Mouse (Mus musculus) E14TG2a.4 (cell line): ENCODE measurements around the gene Osm.

Experiments
- CTCF ChIP-seq: conservative IDR thresholded peaks from 2 replicates; pipeline ENCODE4 v1.5.1; 2014; ENCODE audit warnings: low read length
- NANOG ChIP-seq: IDR thresholded peaks from 2 replicates; pipeline ENCODE4 v1.6.1; 2014; ENCODE audit warnings: borderline replicate concordance, low read length, mixed read lengths
- POU5F1 ChIP-seq: IDR thresholded peaks from 2 replicates; pipeline ENCODE4 v1.6.1; 2014; ENCODE audit warnings: low read length, borderline replicate concordance

- TF ChIP-seq CTCF (no peak), POU5F1 (no peak), NANOG (no peak)
Measured at GRCm38 (mm10) chr11:4203705-4204074, 32.5 kb upstream of the Osm start.
